Mouse (Mus musculus) T-cell, adult 2 months (primary cell): ENCODE measurements around the gene Foxa3.
A peak's percentile ranks its signal among the peaks of the same experiment; 100 is the strongest.

ENCODE experiments used
- DNase-seq: peaks from one replicate; pipeline ENCODE4 v3.0.0; 2022; ENCODE audit warnings: low spot score

Foxa3 gene

DNA sequence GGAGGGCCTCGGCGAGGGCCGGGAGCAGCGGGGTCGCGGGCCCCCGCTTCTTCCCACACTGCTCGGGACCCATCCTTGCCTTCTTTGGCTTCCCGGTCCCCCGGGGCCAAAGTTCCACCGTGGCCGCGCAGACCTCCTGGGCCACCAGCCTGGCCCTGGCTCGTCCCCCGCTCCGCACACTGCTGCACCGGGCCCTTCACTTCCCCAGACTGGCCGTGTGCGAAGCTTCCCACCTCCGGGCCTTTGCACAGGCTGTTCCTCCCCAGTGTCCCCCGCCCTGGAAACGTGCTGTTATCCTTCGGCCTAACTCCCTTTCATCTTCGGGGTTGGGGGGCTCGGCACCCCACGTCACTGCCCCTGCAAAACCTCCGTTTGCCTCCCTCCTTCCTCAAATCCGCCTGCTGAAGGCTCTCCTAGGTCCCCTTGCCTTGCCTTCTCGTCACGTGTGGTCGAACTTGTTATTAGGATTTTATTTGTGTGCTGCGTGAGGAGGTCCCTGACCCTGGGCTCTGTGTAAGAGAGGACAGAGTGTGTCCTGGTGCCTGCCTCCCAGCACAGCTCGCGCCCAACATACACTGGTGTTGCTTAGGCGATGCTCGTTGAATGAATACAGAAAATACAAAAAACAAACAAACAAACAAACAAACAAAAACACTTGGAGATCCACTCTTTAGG is 1.4 kb upstream of the Foxa3 start:
- peak; percentile 26 for DNase-seq

DNA sequence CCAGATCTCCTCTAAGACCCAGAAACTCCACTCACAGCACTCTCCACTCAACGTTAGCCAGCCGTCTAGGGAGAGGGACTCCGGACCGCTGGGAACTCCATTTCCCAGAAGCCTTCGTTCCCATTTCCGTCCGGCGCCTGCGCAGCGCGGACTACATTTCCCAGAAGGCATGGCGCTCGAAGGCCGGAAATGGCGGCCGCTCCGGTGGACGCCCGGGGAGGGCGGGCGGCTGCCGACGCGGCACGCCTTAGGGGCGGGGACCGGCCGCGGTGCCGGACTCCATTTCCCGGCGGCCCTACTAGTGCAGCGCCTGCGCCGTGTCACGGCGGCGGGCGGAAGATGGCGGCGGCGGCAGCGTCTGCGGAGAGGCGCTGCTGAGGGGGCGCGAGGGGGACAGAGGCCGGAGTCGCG is 763 bp upstream of the Foxa3 start, which contains the start of gene Sympk:
TSS of gene Sympk (plus strand) at position 282 of the 411 bp plus-strand sequence.
- DNase-seq: peak; percentile 97

DNA sequence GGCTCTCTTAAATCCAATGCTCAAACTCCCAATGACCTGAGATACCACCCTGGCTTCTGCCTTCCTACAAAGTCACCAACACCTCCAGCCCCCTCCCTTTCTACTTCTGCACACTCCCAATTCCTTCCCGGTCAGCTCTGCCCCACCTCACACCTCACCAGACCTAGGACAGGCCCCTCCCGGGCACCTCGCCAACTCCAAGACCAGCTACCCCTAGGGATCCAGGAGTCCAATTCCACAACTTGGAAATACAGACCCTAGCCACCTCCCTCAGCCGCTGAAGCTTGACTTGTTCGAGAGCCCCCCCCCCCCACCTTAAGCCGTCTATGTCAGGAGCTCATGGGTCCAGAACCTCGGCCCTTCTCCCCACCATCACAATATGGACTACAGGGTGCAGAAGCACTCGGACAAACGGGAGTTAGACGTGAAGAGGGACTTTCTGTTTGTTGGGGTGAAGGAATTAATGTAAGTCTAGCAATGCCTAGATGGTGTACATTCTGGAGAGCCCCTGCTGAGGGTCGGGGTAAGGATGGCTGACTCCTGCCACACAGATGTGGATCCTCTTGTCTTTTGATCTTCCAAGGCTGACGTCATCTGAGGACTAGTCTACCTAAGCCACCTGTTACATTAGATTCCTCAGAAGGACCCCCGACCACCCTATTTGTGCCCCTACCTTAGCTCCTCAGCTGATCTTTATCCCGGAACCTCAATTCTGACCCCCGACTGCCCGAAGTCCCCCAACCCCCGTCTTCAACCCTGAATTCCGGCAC is 964 bp downstream of the Foxa3 start:
- DNase-seq: no peak

DNA sequence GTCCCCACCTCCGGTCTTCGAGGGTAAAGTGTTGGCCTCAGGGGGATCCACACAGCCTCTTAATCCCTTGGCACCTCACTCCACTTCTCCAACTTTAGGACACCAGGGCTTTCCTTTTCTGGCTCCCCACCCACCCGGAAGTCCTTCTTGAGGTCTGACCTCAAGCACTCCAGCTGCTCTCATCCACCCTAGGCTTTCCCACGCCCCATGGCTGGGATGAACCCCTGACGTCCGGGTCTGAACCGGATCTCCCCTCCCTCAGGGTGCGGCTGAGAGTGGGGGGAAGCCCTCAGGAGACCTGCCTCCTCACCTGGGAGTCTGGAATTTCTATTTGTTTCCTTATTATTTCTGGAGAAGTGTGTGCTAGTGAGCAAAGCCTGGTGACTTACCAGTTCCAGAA is 2.3 kb downstream of the Foxa3 start:
- no peak for DNase-seq

DNA sequence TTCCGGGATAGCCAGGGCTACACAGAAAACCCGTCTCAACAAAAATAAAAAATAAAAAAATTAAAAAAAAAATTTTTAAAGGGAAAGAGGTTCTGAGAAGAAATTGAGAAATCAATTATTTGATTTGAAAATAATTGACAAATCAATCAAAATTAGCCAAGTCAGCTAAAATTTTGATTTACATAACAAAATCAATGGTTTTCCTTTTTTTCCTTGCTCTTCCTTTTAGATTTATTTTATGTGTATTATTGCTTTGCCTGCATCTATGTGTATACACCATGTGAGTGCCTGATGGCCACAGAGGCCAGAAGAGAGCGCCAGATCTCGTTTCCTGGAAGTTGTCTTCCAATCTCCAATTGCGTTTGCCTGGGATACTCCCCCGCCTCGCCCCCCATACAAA is 5.4 kb downstream of the Foxa3 start:
- no peak for DNase-seq

DNA sequence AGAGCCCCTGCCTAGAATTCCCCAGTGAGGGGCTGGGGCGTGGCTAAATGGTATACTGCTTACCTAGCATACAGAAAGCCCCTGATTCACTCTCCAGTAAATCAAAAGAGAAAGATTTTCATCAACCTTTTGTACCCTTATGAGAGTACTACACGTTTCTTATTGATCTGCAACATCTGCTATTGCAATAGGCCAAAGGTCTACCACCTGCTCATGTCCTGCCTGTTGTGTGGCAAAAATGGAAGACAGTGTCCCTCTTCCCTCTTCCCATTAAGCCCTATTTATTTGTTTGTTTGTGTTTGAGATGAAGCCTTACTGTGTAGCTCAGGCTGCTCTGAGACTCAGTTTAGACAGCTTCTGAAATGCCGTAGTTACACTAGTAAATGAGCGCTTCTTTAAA is 7.3 kb downstream of the Foxa3 start:
- no peak for DNase-seq

DNA sequence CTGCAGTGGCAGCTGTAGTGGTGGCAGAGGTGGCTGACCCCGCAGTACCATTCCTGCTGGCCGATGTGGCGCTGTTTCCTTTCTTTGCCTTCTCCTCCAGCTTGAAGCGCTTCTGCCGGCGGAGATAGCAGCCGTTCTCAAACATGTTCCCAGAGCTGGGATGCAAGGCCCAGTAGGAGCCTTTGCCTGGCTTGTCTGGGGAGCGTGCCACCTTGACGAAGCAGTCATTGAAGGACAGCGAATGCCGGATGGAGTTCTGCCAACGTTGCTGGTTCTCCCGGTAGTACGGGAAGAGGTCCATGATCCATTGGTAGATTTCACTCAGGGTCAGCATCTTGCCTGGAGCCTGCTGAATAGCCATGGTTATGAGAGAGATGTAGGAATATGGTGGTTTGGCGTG is 8.9 kb downstream of the Foxa3 start:
- DNase-seq: no peak

DNA sequence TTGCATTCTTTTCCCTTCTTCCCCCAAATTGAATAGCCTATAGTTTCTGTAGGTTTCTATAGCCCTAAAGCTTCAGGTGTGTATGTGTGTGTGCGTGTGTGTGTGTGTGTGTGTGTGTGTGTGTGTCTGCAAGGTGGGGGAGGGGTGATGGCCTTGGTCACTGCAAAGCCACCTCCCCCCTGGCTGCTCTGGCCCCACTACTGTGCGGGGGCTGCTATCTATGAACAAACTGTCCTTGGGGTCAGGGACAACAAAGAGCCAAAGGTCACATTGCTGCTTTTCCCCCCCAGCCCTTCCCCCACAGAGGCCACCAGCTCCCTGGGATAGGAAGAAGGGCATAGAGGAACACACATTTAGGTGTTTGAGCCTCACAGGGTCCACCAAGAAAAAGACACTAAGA is 10.5 kb downstream of the Foxa3 start:
- no peak for DNase-seq

DNA sequence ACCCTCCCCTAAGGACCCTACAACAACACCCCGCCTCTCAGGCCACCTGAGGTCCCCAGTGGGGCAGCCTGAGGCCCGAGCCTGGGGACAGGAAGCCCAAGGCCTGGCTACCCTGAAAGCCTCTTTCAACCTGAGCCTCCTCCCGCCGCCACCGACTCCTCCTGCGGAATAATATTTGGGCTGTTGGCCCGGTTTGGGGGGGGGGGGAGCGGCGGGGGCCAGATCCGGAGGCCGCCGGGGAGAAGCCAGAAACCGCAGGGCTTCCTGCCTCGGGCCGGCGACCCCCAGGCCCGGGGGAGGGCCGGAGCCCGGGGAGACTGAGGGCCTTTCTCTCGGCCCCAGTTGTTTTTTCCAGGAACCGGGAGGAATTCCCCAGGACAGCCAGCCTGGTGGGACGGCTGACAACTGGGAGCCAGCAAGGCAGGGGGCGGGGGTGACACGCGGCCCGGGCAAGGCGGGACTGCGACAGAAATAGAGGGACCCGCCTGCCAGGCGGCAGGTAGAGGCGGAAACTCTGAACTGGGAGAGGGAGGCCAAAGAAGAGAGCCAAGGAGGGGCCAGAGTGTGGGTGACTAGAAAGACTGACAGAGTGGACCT is 11.2 kb downstream of the Foxa3 start:
- no peak for DNase-seq

DNA sequence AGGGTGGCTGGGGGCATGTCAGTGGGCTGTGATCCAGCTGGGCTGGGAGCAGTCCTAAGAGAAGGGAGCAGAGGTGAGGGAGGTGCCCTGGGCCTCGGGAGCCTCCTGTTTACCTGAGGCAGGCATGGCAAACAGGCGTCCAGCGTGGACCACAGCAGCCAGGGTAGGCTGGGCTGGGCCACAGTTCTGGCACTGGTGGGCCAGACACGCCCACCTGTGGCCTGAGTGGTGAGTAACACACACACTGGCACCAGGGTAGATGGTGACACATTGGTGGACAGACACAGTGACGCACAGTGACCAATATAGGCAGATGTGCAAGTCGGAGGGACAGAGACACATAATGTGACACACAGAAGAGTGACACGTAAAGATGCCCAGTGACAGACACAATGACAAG is 12.8 kb downstream of the Foxa3 start:
- DNase-seq: no peak

DNA sequence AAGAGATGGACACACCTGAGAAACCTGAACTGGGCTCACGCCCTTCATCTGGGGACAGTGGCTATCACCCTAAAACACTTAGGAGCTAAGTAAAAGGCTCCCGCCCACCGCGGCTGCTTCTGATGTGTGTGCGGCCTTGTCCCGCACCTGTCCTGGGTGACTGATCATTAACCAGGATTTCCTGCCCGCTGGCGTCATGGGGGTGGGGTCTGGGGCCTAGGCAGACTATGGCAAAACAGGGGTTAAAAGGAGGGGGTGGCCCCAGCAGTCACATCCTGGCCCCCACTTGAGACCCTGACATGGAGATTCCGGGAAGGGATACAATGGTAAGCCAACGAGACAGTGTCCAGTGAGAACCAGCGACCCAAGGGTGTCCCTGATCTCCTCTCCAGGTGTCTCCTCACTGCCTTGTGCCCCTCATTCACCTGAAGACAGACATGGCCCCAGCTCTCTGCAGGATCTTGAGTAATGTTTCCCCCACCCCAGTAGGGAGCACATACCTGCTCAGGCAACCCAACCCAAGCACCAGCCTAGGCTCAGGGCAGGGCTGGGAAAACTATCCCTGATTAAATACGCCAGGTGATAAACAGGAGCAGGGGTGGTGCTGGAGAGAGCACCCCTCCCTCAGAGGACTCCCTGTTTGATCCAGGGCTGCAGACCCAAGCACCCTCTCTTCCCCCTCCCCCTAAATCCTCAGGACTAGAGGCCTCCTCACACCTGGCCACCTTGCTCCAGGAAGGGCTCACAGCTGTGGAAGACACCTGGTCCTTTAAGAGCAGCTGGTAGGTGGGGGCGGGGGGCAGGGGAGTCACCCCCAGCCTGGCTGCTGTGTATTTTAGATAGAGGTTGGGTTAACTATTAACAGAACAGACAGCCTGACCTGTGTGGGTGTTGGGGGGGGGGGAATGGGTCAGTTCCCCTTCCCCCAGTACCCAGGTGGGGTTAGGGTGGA is 16.0 kb downstream of the Foxa3 start:
- DNase-seq: no peak

DNA sequence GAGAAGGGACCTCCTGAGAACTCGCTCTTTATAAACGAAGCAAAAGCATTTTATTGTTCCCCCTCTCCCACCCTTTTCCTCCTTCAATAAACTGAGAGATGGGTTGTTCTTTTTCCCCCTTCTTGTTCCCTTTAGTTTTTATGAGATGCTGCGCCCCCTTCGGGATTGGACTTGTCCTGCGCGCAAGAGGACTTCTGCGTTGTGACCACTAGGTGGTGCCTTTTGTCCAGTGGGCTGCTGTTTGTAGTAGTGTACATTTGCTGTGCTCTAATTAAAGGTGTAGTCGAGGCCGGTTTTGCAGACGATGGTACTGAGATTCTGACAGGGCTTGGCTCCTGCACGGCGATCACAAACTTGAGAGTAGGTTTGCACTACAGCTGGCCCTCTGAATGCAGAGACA is 16.9 kb downstream of the Foxa3 start:
- DNase-seq: peak; percentile 75

DNA sequence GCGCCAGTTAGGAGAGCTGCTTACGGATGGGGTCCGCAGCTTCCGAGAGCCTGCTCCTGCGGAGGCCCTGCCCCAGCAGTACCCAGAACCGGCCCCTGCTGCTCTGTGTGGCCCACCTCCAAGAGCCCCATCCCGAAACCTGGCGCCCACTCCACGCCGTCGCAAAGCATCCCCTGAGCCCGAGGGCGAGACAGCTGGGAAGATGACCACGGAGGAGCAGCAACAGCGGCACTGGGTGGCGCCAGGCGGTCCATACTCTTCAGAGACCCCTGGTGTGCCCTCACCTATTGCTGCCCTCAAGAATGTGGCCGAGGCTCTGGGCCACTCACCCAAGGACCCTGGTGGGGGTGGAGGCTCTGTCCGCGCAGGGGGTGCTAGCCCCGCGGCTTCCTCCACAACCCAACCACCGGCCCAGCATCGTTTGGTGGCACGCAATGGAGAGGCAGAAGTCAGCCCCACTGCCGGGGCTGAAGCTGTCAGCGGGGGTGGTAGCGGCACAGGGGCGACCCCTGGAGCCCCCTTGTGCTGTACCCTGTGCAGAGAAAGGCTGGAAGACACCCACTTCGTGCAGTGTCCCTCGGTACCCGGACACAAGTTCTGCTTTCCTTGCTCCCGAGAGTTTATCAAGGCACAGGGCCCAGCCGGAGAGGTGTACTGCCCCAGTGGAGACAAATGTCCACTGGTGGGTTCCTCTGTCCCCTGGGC is 17.8 kb downstream of the Foxa3 start:
- DNase-seq: no peak

DNA sequence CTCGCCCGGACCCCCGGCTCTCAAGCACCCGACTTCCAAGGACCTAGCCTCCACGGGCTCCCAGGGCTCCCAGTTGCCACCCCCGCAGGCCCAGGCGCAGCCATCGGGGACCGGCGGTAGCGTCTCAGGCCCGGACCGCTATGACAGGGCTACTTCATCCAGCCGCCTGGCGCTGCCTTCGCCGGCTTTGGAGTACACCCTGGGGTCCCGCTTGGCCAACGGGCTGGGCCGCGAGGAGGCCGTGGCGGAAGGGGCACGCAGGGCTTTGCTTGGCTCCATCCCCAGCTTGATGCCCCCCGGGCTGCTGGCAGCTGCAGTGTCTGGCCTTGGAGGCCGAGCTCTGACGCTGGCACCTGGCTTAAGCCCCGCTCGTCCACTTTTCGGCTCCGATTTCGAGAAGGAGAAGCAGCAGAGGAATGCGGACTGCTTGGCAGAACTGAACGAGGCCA is 18.7 kb downstream of the Foxa3 start:
- no peak for DNase-seq

DNA sequence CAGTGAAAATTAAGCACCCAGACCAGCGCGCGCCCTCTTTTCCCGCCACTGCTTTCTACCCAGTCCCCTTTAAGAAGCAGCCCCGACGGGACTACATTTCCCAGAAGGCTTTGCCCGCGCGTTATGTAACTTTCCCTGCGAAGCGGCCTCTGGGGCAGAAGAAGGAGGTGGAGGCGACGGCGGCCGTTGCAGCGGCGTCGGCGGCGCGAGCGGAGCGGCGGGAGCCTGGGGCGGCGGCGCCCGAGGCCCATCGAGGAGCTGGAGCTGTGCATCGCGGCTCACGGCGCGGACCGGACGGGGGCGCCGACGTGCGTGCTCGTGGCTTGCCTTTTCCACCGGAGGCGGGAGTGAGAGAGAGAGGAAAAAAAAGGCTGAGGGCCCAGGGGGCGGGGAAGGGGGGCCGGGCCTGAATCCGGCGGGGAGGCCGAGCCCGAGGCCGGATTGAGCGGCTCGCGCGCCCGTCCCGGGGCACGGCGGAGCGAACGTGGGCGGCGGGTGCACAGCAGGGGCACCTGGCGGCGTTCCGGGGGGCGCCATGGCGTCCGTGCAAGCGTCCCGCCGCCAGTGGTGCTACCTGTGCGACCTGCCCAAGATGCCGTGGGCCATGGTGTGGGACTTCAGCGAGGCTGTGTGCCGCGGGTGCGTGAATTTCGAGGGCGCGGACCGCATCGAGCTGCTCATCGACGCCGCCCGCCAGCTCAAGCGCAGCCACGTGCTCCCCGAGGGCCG is 19.3 kb downstream of the Foxa3 start, which contains the start of gene Irf2bp1:
TSS of gene Irf2bp1 (plus strand) at position 143 of the 729 bp plus-strand sequence.
- DNase-seq: peak; percentile 92

DNA sequence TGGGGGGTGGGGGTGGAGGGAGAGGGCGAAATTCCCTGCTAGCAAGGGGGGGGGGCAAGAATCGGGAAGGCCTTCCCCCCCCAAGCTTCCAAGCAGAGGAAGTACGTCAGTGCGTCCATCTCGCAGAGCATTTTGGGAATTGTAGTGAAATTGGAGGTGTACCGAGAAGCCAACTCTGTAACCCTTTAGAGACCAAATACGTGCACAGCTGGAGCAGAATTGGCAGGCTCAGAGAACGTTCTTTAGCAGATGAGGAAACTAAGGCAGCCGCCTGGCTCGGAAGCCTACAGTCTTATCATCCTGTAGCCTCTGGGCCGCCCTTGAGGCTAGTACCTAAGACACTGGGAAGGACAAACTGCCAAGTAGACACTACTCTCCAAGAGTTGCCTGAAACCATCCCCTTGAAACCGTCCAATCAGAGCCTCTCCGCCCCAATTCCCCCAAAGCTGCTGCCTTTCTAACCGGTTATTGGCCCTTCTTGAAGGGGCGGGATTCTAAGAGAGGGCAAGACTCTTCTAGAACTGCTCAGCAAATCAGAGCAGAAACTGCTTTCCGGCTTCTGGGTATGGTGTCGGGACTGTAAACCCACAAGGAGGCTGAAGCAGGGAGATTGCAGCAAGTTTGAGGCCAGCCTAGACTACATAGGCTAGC is 20.4 kb downstream of the Foxa3 start:
- peak; percentile 63 for DNase-seq

DNA sequence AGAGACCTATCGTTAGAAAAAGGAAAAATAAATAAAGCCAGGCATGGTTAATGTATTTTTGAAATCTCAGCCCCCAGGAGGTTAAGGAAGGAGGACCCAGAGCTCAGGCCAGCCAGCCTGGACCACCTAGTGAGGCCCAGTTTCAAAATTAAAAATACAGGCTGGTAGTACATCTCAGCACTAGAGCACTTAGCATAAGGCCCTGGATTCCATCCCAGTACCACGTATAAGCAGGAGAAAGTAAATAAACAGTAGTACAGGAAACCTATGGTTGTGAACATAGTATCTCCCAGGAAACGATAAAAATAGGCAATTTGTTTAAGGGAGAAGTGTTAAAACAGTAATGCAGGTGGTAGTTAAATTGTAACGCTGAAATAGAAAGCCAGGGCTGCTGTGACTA is 21.2 kb downstream of the Foxa3 start:
- no peak for DNase-seq

DNA sequence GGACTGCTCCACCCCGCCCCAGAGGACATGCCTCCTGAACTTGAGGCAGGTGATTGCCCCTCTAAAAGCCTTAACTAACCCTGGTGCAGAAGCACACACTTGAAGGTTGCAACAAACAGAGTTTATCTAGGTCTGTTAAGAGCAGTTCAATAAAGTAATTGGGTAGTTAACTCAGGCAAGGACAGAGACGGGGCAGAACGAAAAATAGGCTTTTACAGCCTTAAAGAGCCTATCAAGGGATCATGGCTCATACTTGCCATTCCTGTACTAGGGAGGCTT is 21.6 kb downstream of the Foxa3 start:
- no peak for DNase-seq

DNA sequence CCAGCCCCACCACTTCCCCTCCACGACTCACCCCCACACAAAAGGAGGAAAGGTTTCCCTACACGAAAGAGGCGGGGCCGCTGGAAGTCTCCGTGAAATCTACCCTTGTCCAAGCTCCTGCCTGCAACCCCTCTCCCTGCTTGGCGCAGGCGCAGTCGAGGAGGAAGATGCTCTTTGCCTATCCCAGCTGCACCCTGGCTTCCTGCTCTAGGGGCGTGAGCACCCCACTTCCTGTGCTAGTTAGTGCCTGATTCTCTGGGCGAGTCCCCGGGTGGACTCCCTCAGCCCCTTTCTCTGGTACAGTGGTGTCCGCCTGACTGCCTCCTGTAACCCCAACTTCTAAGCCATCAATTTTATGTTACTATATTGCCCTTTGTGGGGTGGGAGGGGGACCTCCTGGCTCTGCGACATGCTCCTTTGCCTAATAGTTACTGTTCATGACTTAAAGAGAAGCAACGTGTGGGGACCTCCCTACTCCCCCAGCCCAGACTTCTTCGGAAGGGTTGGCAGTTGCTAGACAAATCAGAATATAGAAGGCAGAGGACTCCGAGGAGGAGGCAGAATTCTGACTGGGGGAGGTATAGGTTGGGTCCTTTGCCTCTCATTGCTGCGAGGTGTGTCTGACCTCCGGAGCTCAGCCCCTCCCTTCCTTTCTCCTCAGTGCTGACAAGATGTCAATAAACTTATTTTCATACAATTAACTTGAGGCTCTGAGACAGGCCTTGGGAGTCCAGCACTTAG is 22.1 kb downstream of the Foxa3 start:
- peak; percentile 88 for DNase-seq

DNA sequence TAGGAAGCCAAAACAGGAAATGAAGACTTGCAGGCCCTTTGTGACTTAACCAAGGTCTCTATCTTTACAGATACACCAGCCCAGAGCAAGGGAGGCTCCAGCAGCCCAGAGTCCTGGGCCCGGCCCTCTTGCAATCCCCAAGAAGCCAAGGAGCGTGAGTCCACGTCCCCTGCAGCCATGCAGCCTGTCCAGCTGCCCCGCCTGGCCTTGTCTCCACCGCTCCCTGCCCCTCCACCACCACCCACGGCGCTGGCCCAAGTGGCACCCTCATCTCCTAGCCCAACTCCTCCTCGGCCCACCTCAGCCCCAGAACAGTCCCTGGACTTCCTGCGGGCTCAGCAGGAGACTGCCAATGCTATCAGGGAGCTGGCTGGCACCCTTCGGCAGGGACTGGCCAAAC is 22.9 kb downstream of the Foxa3 start:
- no peak for DNase-seq
